Mouse (Mus musculus) forebrain, embryonic 13.5 days (tissue): ENCODE data around the gene Fbxl7. TPM values are rescaled to one million over a fixed set of nuclear protein-coding genes. Genes with fewer than 3 reads are reported as not detected.
A peak's percentile ranks its signal among the peaks of the same experiment; 100 is the strongest.
"Not testable (repeated sequence)": the region's sequence is repeated elsewhere in the genome, so short reads cannot be mapped to it uniquely, and the experiment has no call there.

Experiments
- ATAC-seq: fragments of 200-750 bp; cut with Nextera tagmentation; 2 replicates; pipeline ENCODE4 v1.8.0; 2017
- H3K27ac ChIP-seq: fragments of 300-500 bp; sonication (generic); 2 replicates; pipeline ENCODE4 v1.5.1; 2015; ENCODE audit warnings: inconsistent platforms, mild to moderate bottlenecking, moderate library complexity
- H3K27me3 ChIP-seq: fragments of 300-500 bp; sonication (generic); 2 replicates; pipeline ENCODE4 v1.6.1; 2015; ENCODE audit warnings: mild to moderate bottlenecking, inconsistent platforms
- H3K36me3 ChIP-seq: fragments of 300-500 bp; sonication (generic); 2 replicates; pipeline ENCODE4 v1.6.1; 2015; ENCODE audit warnings: mild to moderate bottlenecking, inconsistent platforms; ENCODE audit not compliant: poor library complexity, severe bottlenecking
- H3K4me1 ChIP-seq: fragments of 300-500 bp; sonication (generic); 2 replicates; pipeline ENCODE4 v1.6.1; 2015; ENCODE audit warnings: inconsistent platforms
- H3K4me2 ChIP-seq: fragments of 300-500 bp; sonication (generic); 2 replicates; pipeline ENCODE4 v1.6.1; 2015; ENCODE audit warnings: inconsistent platforms, mild to moderate bottlenecking, moderate library complexity
- H3K4me3 ChIP-seq: fragments of 300-500 bp; sonication (generic); 2 replicates; pipeline ENCODE4 v1.5.1; 2015; ENCODE audit warnings: mild to moderate bottlenecking, inconsistent platforms
- H3K9ac ChIP-seq: fragments of 300-500 bp; sonication (generic); 2 replicates; pipeline ENCODE4 v1.6.1; 2015; ENCODE audit warnings: mild to moderate bottlenecking, inconsistent platforms
- H3K9me3 ChIP-seq: fragments of 300-500 bp; sonication (generic); replicated peaks from 2 replicates; pipeline ENCODE4 v1.6.1; 2016; ENCODE audit warnings: inconsistent platforms
- WGBS: fragments of 180-500 bp; shearing (Covaris S2); methylation state at CpG from one replicate; pipeline ENCODE4 v1.1.7; 2015; 5-methylcytosine and 5-hydroxymethylcytosine counted together
- polyA plus RNA-seq: library from polyadenylated mRNA; unstranded; fragments of >200 nt; fragmentation: Nextera tagmentation; extraction: Ambion mirVana; gene quantifications from 2 replicates; pipeline ENCODE4 v1.2.1, GENCODE M21; 2015

Fbxl7 gene
- polyA plus RNA-seq, 1 experiment from 2014 or later, result 7.4 TPM

GRCm38 (mm10) chr15:26729341-26729740, 166.0 kb downstream of the Fbxl7 start:
- H3K36me3 ChIP-seq, H3K9me3 ChIP-seq, H3K9ac ChIP-seq, H3K27me3 ChIP-seq, H3K27ac ChIP-seq, H3K4me3 ChIP-seq, ATAC-seq, H3K4me1 ChIP-seq, H3K4me2 ChIP-seq: not testable (repeated sequence)
- WGBS, result 90% methylated on average over 7 of the region's 7 CpGs

- H3K27ac ChIP-seq, result no peak overlapping the region
- H3K4me1 ChIP-seq, result peaks cover 10% of the 10 kb centered on the region; the same call in 1 of the 2 replicates
- no peaks in the 10 kb centered on the region for H3K36me3 ChIP-seq
- no peaks in the 10 kb centered on the region for H3K9me3 ChIP-seq
- H3K27me3 ChIP-seq, result no peaks in the 10 kb centered on the region
- no peak overlapping the region for H3K4me2 ChIP-seq
- H3K9ac ChIP-seq, result no peak overlapping the region
- 76% methylated on average over 5 of the region's 5 CpGs for WGBS
- H3K4me3 ChIP-seq, result no peak overlapping the region
- ATAC-seq, result no peak
Measured at GRCm38 (mm10) chr15:26718390-26719036, 176.9 kb downstream of the Fbxl7 start.

- Histone ChIP-seq H3K4me1 (peaks cover 10% of the 10 kb centered on the region; the same call in 1 of the 2 replicates), H3K9ac (no peak overlapping the region), H3K27me3 (no peaks in the 10 kb centered on the region), H3K36me3 (no peaks in the 10 kb centered on the region), H3K27ac (no peak overlapping the region), H3K4me3 (no peak overlapping the region), H3K4me2 (no peak overlapping the region), H3K9me3 (no peaks in the 10 kb centered on the region)
- ATAC-seq, result no peak
- WGBS, result 74% methylated on average over 7 of the region's 7 CpGs
Measured at GRCm38 (mm10) chr15:26717952-26718351, 177.4 kb downstream of the Fbxl7 start.

- H3K27me3 ChIP-seq, result no peaks in the 10 kb centered on the region
- no peak overlapping the region for H3K9ac ChIP-seq
- H3K27ac ChIP-seq, result peak overlapping the region; percentile 22; the same call in 1 of the 2 replicates
- no peak overlapping the region for H3K4me2 ChIP-seq
- no peaks in the 10 kb centered on the region for H3K9me3 ChIP-seq
- ATAC-seq, result peak; percentile 79
- no peaks in the 10 kb centered on the region for H3K36me3 ChIP-seq
- H3K4me1 ChIP-seq, result peaks cover 24% of the 10 kb centered on the region; the same call in 1 of the 2 replicates
- no peak overlapping the region for H3K4me3 ChIP-seq
- 87% methylated on average over 2 of the region's 2 CpGs for WGBS
Measured at GRCm38 (mm10) chr15:26716181-26716580, 179.2 kb downstream of the Fbxl7 start.

GRCm38 (mm10) chr15:26715635-26716034, 179.7 kb downstream of the Fbxl7 start:
- H3K27ac ChIP-seq, result 0 out of 2 replicates have a peak overlapping the region, but pooled peaks have one; percentile 22

GRCm38 (mm10) chr15:26712271-26712670, 183.1 kb downstream of the Fbxl7 start:
- peaks cover 24% of the 10 kb centered on the region; the same call in 1 of the 2 replicates for H3K4me1 ChIP-seq
- H3K36me3 ChIP-seq, result no peaks in the 10 kb centered on the region
- no peaks in the 10 kb centered on the region for H3K27me3 ChIP-seq
- H3K9ac ChIP-seq, result no peak overlapping the region
- H3K27ac ChIP-seq, result no peak overlapping the region
- 55% methylated on average over 7 of the region's 7 CpGs for WGBS
- ATAC-seq, result no peak
- no peaks in the 10 kb centered on the region for H3K9me3 ChIP-seq
- H3K4me3 ChIP-seq, result no peak overlapping the region
- no peak overlapping the region for H3K4me2 ChIP-seq

More at GRCm38 (mm10) chr15:26715635-26716034, 179.7 kb downstream of the Fbxl7 start:
- Histone ChIP-seq H3K4me2 (no peak overlapping the region), H3K27me3 (no peaks in the 10 kb centered on the region), H3K4me3 (no peak overlapping the region), H3K9me3 (no peaks in the 10 kb centered on the region), H3K36me3 (no peaks in the 10 kb centered on the region), H3K9ac (no peak overlapping the region), H3K4me1 (peaks cover 24% of the 10 kb centered on the region; the same call in 1 of the 2 replicates)
- peak; percentile 72; the same call in 1 of the 2 replicates for ATAC-seq
- WGBS, result 40% methylated on average over 5 of the region's 5 CpGs

GRCm38 (mm10) chr15:26704966-26705365, 190.4 kb downstream of the Fbxl7 start:
- Histone ChIP-seq H3K4me1 (no peaks in the 10 kb centered on the region), H3K9ac (no peak overlapping the region), H3K27ac (no peak overlapping the region), H3K4me2 (no peak overlapping the region), H3K36me3 (no peaks in the 10 kb centered on the region), H3K9me3 (no peaks in the 10 kb centered on the region), H3K4me3 (no peak overlapping the region), H3K27me3 (no peaks in the 10 kb centered on the region)
- WGBS, result 73% methylated on average over 2 of the region's 2 CpGs
- no peak for ATAC-seq

GRCm38 (mm10) chr15:26703156-26703840, 192.1 kb downstream of the Fbxl7 start:
- H3K27ac ChIP-seq, result no peak overlapping the region
- no peaks in the 10 kb centered on the region for H3K27me3 ChIP-seq
- H3K9me3 ChIP-seq, result no peaks in the 10 kb centered on the region
- H3K4me1 ChIP-seq, result no peaks in the 10 kb centered on the region
- no peak overlapping the region for H3K9ac ChIP-seq
- H3K4me2 ChIP-seq, result no peak overlapping the region
- H3K36me3 ChIP-seq, result no peaks in the 10 kb centered on the region
- no peak for ATAC-seq
- 87% methylated on average over 6 of the region's 6 CpGs for WGBS
- no peak overlapping the region for H3K4me3 ChIP-seq

GRCm38 (mm10) chr15:26701949-26702675, 193.3 kb downstream of the Fbxl7 start:
- Histone ChIP-seq H3K4me1 (no peaks in the 10 kb centered on the region), H3K27me3 (no peaks in the 10 kb centered on the region), H3K36me3 (no peaks in the 10 kb centered on the region), H3K9ac (no peak overlapping the region), H3K4me3 (no peak overlapping the region), H3K27ac (no peak overlapping the region), H3K4me2 (no peak overlapping the region), H3K9me3 (no peaks in the 10 kb centered on the region)
- WGBS, result 77% methylated on average over 5 of the region's 5 CpGs
- no peak for ATAC-seq

GRCm38 (mm10) chr15:26693075-26693474, 202.3 kb downstream of the Fbxl7 start:
- H3K4me3 ChIP-seq, result no peak overlapping the region
- no peak overlapping the region for H3K27ac ChIP-seq
- no peak overlapping the region for H3K4me2 ChIP-seq
- H3K4me1 ChIP-seq, result peaks cover 6% of the 10 kb centered on the region; the same call in 1 of the 2 replicates
- no peaks in the 10 kb centered on the region for H3K36me3 ChIP-seq
- H3K9me3 ChIP-seq, result no peaks in the 10 kb centered on the region
- H3K27me3 ChIP-seq, result no peaks in the 10 kb centered on the region
- WGBS, result 54% methylated on average over 3 of the region's 3 CpGs
- no peak overlapping the region for H3K9ac ChIP-seq
- ATAC-seq, result no peak

GRCm38 (mm10) chr15:26688472-26689104, 206.8 kb downstream of the Fbxl7 start:
- H3K36me3 ChIP-seq, result no peaks in the 10 kb centered on the region
- H3K27me3 ChIP-seq, result no peaks in the 10 kb centered on the region
- no peak overlapping the region for H3K4me3 ChIP-seq
- H3K9ac ChIP-seq, result no peak overlapping the region
- H3K4me1 ChIP-seq, result peaks cover 11% of the 10 kb centered on the region; the same call in 1 of the 2 replicates
- ATAC-seq, result no peak
- no peak overlapping the region for H3K4me2 ChIP-seq
- WGBS, result 69% methylated on average over 10 of the region's 10 CpGs
- no peak overlapping the region for H3K27ac ChIP-seq
- H3K9me3 ChIP-seq, result no peaks in the 10 kb centered on the region
